Mouse (Mus musculus): ENCODE results near the gene Pbx4.

Pbx4 gene

DNA sequence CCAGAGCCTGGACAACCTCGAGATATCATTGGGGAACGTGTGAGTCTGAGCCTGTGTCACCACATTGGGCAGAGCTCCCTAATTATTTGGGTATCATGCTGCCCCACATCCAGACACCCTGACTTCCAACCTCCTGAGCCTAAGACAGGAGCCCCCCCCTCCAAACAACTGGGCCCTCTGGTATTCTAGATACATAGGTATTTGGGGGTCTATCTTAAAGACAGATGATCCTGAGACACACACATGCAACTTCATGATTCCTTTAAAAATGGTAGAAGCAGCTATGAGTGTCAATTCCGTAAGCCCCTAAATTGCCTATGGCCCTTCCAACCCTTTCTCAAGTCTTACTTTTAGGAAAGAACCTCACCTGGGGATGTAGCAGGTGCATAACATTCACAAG is 22.5 kb upstream of the Pbx4 start:
- DNase-seq (ENCODE audit: low read depth) = no peak

DNA sequence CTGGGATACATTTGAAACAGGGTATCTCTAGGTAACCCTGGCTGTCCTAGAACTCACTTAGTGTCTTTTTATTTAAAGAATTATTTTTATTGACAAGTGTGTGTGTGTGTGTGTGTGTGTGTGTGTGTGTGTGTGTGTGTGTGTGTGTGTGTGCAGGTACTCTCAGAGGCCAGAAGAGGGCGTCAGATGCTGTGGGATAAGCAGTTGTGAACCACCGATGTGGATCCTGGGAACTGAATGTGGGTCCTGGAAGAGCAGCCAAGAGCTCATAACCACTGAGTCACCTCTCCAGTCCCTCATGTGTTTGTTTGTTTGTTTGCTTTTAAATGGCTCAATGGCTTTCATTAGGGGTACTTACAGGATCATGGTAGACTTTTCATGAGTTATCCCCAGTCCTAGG is 17.4 kb upstream of the Pbx4 start:
- no peak for DNase-seq (ENCODE audit: low read depth)

DNA sequence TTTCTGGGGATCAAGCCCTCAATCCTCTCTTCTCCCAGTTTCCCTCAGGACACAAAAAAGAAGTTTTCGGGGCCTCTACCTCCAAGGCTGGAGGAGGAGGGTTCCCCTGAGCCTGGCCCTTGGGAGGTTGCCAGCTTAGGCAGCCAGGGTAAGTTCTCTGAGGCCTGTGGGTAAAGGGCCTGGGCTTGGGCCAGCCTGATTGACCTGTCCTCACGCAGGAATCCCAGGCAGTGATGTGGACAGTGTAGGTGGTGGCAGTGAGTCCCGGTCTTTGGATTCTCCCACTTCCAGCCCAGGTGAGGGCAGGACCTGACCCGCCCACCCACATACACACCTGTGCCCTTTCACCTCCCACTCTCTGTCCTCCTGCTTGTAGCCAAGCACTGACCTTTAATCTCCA is 16.9 kb upstream of the Pbx4 start:
- DNase-seq (ENCODE audit: low read depth) = no peak

DNA sequence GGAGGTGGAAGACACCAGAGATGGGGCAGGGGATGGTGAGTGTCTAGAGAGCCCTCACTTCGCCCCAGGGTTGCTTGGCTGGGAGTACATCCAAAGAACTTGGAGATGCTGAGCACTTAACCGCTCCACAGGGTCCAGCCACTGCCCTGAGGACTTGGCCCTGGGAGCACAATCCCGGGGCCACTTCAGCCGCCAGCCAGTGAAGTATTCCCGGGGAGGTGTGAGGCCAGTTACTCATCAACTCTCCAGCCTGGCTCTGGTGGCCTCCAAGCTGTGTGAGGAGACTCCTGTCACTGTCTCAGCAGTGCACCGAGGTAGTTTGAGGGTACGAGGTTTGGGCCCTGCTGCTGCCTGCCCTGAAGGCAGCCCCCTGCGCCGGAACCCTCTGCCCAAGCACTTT is 11.8 kb upstream of the Pbx4 start:
- DNase-seq (ENCODE audit: low read depth) = no peak

DNA sequence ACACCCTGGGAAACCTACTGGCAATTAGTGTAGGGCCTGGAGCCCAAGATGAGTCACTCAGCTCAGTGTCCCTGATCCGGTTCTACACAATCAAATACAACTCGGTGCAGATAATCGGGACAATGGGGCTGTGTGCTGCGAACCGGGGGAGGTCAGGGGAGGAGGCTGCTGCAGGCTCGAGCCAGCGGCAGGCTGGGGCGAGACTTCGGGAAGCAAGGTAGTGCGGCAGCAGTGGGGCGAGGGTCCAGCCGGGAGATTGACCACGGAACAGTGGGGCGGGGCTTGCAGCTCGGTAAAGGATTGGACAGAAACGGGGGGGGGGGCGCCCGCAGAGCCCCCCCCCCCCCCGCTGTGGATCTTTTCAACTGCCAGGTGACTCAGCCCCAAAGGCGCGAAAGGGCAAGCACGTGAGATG is 10.3 kb upstream of the Pbx4 start:
- DNase-seq (ENCODE audit: low read depth) = no peak

DNA sequence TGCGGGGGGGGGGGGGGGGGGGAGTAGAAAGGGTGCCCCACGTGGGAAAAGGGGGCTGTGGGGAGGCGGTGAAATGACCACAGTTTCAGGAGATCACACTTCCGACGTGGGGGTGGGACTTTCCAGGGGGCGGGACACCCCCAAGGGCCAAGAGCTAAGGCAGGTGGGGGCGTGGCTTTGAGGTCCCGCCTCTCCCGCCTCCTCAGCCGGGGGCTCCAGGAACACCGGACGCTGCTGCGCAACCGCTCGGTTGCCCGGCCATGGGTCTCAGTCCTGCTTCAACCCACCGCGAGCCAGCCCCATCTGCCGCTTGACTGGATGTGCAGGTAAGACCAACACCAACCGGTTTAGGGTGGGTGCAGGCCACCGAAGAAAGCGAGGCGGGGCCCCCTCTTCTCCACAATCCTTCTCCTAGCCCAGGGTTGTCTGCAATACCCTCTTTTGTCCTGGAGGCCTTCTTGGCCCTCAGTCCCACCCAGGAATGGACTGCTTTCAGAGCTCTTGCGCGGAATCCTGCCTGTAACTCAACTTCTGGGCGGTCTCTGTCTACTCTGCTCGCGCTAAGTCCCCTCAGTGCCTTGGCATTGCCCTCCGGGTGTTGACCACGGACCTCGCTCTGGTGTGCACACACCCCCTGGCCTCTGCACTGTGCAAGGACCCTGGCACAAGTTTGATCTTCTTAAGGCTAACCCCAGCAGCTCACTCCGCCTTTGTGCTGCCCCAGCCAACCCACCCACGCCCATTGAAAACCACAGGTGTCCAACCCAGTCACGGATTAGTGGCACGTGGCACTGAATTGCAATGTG is 9.7 kb upstream of the Pbx4 start, which contains the start of gene Lpar2:
TSS of gene Lpar2 (plus strand) at position 44 of the 806 bp plus-strand sequence.
- no peak for DNase-seq (ENCODE audit: low read depth)

DNA sequence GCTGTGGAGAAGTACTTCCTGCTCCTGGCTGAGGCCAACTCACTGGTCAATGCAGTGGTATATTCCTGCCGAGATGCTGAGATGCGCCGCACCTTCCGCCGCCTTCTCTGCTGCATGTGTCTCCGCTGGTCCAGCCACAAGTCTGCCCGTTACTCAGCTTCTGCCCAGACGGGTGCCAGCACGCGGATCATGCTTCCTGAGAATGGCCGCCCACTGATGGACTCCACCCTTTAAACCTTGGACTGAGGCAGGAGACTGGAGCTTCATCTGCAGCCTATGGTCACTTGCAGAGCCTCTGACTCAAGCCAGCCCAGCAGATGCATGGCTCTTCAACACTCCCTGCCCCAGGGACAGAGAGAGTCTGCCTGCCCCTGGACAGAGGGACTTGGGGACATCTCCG is 5.9 kb upstream of the Pbx4 start:
- no peak for DNase-seq (ENCODE audit: low read depth)

DNA sequence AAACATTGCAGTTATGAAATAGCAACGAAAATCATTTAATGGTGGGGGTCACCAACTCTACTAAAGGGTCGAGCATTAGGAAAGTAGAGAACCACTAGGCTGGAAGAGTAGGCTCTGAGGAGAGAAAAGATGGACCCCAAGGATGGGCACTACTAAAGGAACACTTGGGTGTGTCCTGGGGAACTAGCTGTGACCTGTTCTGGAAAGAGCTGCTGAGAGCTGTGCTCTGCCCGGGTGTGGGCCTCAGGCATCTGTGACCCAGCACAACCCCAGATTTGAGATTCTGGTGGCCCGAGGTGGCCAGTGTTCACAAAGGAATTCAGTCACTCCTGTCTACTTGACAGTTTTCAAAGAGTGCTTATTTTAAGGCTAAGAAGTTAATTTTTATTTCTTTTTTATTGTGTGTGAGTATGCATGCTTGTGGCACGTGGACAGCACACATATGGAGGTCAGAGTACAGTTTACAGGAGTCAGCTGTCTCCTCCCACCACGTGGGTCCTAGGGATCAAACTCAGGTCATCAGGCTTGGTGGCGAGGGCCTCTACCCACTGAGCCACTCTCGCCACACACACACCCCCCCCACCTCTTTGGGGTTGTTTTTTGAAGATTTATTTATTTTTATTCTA is 4.9 kb downstream of the Pbx4 start:
- no peak for DNase-seq (ENCODE audit: low read depth)

DNA sequence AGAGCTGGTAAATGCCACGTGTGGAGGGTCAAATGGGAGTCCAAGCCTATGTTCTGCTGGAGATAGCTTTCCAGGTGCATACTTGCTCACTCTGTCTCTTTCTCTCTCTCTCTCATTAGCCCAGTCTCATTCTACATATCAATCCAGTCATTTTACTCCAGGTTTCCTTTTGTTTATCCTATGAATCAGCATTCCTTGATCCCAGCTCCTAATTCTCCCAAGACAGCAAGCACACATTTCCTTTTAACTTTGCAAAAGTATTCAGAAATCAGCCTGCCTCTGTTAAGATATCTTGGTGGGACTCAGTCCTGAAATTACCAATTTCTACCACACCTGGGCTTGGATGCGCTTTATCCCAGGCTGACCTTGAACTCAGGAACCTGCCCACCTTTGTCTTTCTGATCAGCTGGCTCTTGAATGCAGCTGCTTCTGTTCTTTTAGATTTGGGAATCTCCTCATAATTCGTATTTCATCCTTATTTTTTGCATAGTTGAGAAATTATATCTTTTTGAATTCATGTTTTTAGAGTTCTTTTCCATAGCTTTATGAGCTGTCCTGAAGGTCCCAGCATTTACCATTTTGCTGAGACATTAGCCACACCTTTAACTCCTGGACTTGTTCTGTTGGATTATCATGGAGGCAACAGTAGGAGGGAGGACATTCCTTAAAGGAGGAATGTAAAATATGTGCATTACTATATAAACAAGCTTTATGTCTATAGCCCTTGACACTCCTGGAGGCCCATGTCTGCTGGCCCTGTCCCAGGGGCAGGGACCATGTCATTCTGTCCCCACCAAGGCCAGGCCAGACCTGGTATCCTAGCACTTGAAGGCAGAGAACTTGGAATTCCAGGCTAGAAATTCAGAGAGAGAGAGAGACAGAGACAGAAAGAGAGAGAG is 15.1 kb downstream of the Pbx4 start:
- no peak for DNase-seq (ENCODE audit: low read depth)

DNA sequence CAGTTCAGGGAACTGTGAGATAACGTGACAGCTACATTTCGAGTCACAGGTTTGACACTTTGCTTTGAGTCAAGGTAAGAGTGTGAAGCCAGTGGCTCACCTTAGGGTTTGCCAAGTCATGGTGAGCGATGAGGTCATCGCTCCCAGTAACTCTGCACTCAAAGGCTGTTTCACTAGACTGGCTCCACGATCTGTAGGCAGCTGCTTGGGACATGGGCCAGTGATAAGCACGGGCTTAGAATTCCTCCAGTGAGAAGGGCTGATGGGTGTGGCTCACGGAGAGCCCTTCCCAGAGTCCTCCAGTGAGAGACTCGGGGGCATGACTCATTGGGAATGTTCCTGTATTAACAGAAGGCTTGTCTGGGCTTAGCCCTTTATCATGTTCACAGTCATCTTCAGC is 16.7 kb downstream of the Pbx4 start:
- peak; percentile 19 for DNase-seq (ENCODE audit: low read depth)

DNA sequence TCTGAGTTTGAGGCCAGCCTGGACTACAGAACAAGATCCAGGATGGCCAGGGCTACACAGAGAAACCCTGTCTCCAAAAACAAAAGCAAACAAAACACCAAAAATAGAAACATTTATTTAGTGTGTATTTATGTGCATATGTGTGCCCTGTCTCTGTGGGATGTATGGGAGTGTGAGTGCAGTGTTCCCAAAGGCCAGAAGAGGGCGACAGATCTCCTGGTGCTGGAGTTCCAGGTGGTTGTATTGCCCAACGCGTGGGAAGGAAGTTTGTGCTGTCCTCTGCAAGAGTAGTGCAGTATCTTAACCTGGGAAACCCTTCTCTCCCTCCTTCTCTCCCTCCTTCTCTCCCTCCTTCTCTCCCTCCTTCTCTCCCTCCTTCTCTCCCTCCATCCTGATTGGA is 17.6 kb downstream of the Pbx4 start:
- peak; percentile 59 for DNase-seq (ENCODE audit: low read depth)

DNA sequence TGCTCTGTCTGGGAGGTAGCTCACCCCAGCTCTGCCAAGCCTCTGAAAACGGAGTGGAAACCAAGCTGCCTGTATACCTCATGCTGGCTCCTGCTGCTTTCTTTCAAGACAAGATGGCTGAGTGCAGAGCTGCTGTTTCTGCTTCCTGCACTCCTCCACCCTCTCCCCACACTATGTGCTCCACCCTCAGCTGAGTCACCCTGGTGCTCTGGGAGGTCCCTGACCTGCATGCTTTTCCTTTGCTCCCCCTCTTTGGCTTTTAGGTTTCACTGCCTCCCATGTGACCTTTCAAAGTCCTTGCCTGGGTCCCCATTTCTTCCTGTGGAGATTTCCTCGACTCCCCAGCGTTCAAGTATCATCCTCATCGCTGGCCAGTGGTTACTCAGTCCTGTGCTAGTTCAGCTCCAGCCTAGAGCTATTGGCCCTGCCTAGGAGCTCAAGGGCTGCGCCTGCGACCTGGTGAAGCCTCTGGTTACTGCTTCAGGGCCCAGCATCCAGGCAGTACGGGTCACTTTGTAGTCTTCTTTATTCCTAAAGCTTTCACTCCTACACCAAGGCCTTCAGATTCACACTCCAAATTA is 18.7 kb downstream of the Pbx4 start:
- peak; percentile 64 for DNase-seq (ENCODE audit: low read depth)

DNA sequence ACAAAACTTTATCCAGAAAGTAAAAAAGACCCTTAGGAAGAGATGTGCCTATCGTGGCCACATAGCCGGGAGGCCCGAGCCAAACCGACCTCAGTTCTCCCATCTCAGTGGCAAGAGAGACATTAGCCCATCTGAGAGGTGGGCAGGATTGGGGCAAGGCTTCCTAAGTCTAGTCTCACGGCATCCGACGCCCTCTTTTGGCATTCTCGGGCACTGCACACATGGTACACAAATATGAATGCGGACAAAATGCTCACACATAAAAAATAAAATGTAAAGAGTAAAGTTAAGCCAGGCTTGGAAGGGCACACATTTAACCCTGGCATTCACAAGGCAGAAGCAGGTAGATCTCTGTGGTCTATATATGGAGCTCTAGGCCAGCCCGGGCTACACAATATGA is 21.6 kb downstream of the Pbx4 start:
- peak; percentile 31 for DNase-seq (ENCODE audit: low read depth)

DNA sequence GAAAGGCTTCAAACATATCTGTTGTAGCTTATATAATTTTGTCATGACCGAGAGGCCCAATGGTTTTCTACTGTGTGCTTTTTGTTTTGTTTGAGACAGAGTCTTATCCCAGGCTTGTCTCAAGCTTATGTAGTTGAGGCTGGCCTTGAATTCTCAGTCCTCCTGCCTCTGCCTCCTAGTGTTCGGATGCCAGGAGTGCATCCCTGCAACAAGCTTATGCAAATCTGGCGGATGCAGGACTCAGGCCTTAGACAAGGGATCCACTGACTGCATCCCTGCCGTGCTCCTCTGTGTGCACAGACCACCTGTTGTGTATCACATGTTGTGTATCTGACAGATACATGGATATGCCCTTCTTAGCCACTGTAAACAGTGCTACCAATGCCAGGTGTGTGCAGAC is 28.5 kb downstream of the Pbx4 start:
- DNase-seq (ENCODE audit: low read depth) = peak; percentile 37

DNA sequence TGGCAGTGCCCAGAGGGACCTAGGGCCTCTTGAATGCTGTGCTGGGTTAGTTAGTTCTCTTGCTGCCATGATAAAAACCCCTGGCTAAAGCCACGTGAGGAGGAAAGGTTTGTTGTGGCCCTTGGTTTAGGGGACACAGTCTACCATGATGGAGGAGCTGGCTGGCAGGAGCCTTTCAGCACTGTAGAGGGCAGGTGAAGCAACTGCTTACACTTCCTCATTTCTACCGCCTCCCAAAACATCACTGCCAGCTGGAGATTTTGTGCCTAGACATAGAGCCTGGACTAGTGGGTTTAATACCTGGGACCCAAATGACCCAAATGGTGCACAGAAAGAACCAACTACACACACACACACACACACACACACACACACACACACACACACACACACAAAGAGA is 29.0 kb downstream of the Pbx4 start:
- peak; percentile 13 for DNase-seq (ENCODE audit: low read depth)

DNA sequence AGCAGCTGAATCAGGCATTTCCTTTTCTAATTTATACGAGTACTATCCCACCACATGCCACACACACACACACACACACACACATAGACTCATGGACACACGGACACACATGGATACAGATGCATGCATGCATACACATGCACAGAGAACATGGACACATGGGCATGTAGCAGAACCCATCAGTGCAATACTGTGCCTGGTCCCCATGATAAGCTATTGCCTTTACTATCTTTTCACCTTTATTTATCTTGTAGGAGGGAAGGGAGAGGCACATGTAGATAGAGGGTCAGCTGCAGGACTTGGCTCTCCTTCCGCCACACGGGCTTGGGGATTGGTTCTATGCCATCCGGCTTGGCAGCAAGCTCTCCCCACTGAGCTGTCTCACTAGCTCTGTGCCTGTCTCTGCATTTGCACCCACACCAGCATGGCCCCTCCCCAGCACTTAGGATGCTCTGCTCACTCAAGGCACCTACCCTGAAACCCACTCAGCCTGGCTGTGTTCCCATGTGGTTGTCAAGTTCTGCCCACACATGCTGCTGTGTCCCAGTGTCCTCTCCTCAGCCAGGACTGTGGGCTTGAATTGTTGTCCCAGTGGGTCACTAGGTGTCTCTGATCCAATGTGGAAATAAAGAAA is 31.2 kb downstream of the Pbx4 start:
- no peak for DNase-seq (ENCODE audit: low read depth)

DNA sequence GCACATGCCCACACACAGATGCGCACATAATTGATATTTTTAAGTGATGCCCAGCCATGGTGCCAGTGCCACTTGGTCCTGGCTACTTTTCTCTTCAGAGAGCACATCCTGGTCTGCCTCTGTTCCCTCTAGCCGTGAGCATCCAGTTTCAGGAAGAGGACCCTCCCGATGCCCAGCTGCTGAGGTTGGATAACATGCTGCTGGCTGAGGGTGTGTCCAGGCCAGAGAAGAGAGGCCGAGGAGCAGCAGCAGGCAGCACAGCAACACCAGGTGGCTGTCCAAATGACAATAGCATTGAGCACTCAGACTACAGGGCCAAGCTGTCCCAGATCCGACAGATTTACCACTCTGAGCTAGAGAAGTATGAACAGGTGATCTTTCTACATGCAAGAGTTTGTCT is 31.9 kb downstream of the Pbx4 start:
- DNase-seq (ENCODE audit: low read depth) = no peak

DNA sequence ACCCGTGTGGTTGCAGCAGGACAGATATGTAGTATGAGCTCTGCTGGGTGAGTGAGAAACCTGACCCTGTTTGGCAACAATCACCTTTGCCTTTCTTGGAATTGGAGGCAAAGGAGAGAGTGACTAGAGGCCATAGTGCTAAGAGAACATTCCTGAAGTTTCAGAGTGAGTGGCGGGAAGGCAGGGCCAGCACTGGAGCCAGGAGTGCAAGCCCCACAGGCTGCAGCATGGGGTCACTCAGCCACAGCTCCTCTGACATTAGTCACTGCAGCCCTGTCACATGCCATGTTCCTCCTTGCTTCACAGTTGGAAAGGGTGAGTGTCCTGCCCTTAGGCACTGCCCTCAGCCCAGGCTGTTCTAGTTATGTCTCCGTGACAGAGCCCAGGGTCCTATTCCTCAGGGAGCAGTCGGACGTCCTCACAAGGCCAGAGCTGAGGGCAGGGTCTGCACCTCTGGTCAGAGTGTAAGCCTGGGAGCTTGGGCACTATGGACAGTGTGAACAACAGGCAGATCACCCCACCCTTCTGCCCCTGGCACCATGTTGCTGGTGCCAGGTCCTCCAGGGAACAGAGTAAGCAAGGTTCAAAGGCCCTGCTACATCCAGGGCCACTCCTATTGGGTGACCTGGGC is 35.5 kb downstream of the Pbx4 start:
- no peak for DNase-seq (ENCODE audit: low read depth)

DNA sequence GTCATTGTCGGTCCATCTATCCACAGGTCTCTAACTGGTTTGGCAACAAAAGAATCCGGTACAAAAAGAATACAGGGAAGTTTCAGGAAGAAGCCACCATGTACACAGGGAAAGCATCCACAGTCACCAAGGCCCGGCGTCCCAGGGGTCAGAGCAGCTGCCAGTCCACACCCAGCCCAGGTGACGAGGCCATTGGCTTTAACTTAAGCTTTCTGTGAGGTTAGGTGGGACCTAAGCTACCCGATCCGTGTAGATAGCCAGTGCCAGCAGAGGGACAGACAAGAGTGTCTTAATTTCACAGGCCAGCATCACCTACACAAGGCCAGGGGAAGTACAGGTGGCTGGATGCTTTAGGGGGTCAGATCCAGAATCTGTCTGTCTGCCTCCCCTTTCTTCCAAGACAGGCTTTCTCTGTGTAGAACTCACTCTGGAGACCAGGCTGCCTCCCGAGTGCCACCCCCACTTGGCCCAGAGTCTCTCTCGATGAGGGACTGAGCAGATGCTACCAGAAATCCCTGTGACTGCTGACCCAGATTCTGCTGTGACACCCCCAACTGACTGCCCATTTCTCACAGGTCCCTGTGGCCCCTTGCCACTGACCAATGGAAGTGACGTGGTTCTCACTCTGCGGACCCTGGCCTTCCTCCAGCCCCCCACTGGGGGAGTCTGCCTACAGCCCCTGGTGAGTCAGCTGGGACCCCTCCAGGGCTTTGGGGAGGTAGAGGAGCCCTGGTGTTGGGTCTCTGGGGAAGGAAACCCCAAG is 37.9 kb downstream of the Pbx4 start:
- DNase-seq (ENCODE audit: low read depth) = no peak

DNA sequence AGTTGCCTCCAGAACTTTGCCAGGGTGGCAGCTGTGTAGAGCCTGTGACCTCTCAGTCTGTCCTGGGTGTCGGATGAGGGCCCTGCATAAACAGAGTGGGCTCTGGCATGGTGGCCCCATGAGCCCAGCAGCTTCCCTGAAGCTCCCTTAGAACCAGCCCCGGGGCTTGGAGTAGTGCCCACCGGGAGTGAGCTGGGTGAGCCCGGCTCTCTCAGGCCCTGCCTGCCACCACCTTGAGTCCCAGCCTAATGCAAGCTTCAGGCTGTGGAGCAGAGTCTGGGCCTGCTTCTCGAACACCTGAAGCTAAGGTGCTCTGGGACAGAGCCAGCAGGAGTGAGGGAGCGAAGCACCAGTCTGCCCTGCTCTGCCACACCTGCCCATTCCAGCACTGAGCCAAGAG is 38.6 kb downstream of the Pbx4 start:
- DNase-seq (ENCODE audit: low read depth) = no peak

DNA sequence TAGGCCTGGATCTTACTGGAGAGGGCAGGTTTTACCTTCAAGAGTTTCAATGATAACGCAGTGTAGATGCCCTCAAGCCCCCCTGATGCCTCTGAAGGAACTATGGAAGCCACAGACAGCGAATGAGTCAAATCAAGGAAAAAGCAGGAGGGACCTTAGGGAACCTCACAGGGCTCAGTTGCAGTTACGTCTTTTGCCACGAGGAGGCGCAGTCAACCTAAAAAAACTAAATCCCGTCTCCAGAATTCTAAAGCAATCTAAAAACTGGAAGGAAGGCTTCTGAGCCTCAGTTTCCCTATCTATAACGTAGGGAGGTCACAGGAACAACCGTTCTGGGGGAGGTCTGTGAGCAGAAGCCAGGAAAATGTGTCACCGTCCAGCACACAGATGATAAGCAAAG is 41.9 kb downstream of the Pbx4 start:
- peak; percentile 69 for DNase-seq (ENCODE audit: low read depth)

All from 416B (cell line).